Mouse (Mus musculus) adrenal gland, postnatal 4 days (tissue): ENCODE measurements around the gene Krt80. TPM values are rescaled to one million over a fixed set of nuclear protein-coding genes. Genes with fewer than 3 reads are reported as not detected.

Source experiments
- DNase-seq, 2 experiments: peaks; one replicate each; pipeline ENCODE4 v3.0.0; 2021 to 2022; ENCODE audit warnings: low spot score in 2 of 2, mixed read lengths in 2 of 2
- total RNA-seq, 2 experiments: library from RNA; stranded (reverse); gene quantifications; 2 replicates each; pipeline ENCODE4 v1.2.3; 2021

Gene Krt80
- total RNA-seq, 2 experiments from 2014 or later = 0.45 to 1.1 TPM

DNA sequence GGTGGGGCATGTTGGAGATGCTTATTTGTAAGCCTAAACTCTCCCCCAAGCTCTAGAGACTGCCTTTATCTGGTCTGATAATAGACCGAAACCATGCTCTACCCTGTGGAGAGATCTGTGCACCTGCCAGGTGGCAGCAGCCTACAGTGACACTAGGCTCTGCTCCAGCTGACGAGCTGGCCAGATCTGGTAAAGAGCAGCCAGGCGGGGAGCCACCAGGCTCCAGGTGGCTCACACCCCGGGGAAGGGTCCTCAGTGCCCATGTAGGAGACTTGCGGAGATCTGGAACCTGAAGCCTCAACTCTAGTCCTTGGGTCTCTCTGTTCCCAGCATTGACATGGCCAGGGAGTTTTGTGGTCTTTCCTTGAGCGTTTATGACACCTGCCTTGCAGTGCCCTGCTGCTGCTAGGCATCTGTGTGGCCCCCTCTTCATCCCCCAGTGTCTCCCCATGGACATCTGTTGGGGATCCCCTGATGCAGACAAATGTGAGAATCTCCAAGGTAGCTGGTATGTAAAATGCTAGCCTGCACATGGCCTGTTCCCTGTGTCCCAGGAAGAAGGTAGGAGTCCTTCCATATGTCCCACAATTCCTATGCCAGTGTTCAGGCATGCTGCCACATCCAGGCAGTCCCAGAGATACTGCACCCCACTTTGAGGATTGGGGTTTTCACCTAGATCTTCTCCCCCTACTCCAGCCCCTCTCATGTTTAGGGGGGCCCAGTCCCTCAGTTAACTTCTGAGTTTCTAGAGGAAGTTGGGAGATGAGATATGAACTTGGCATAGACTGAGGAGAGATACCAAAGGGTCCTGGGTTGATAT is 6.2 kb upstream of the Krt80 start:
- no peak for DNase-seq

- DNase-seq = peak in 1 of 2 experiments; percentile 21
Observed at GRCm38 (mm10) chr15:101374879-101375278, 4.9 kb upstream of the Krt80 start.

DNA sequence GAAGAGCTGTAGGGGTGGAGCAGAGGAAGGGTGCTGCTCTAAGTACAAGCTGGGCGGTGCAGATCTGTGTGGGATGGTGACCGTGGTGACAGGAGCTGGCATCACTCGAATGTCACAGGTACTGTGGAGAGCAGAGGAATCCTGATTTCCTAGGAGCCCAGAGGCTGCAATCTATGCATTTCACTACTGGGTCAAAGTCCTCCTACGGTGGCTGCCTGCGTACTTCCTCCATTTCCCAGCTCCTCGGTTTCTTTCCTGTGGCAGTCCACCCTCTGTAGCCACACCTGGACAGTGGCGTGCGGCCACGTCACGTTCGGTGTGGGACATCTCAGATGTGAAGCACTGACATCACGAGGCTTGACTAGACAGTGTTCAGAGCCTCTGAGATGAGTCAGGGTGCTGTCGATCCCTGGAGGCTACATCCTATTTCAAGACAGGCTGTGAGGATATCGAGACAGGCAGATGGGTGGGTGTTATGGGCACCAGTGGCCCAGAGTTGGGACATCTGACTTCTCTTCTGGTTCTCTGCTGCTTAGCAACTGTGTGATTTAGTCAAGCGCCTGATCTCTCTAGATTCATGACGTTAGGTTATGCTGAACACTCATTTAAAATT is 3.4 kb upstream of the Krt80 start:
- DNase-seq = no peak

DNA sequence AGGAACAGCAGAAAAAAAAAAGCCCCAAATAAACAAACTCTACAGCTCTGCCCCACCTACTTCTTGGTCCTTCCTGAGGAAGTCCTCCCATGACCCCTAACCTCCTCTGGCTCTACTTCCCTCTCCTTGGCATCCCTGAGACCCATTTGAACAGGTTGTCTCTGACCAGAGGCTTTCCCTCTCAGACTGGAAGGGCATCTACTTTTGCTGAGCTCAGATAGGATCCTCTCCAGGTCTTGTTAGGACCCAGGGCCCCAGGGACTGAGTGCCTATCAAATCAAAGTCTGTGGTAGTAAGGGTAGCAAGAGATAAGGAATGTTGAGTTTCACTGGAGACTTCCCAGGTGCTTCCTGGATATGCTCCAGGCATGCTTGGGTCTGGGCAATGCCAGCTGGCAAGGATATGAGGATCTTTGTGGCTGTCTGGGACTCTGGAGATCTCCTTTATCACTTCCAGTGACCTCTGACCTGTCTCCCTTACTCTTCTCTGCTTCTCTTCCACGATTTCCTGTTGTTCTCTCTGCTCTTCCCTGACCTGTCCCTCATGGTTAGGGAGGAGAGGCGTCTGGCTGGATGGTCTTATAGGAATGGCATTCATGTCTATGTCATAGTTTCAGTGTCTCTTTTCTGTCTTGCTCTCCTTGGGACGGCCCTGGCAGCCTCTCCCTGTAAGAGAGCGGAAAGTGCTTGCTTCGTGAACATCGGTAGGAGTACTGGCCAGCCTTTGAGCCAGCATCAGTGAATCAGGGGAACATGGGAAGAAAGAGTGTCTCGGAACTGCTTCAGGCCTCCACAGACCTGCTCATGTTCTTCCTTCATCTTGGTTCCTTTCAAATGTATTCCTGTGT is 2.4 kb upstream of the Krt80 start:
- no peak for DNase-seq

GRCm38 (mm10) chr15:101371141-101371985 is 1.4 kb upstream of the Krt80 start:
- DNase-seq = no peak

GRCm38 (mm10) chr15:101369382-101370100 is 421 bp downstream of the Krt80 start:
- peak in 1 of 2 experiments; percentile 26 for DNase-seq

DNA sequence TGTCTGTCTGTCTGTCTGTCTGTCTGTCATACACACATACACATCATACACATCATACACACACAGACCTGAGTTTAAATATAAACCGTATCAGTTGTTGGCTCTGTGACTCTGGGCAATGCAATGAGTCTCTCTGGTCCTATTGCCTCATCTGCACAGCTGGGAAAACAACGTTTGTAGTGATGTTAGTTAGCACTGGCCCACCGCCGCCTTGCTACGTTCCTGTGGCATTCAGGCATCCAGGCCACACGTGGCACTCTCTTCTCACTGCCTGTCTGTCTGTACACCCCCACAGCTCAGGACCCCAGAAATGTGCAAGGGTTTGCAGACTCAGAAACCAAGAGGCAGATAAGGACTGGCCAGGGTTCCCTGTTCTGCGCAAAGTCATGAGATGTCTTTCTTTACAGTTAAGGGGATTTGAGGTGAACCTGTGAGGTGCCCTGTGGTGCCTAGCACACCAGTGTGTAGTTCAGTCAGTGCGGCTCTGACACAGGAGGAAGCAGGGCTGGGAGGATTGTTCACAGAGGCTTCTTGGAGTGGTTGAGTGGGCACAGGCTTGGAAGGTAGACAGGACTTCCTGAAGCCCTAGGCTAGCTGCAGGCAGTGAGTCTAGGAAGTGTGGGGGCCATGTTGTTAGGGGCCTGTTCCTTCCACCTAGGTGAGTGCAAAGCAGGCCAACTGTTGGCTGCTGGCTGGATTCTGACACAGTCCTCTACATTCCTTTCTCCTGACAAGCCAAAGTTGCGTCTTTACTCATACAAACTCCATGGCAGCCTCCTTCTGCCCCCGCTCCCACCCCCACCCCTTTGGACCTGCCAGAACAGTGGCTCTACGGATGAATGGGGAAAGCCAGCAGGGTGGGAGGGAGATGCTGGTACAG is 1.2 kb downstream of the Krt80 start:
- no peak for DNase-seq

DNA sequence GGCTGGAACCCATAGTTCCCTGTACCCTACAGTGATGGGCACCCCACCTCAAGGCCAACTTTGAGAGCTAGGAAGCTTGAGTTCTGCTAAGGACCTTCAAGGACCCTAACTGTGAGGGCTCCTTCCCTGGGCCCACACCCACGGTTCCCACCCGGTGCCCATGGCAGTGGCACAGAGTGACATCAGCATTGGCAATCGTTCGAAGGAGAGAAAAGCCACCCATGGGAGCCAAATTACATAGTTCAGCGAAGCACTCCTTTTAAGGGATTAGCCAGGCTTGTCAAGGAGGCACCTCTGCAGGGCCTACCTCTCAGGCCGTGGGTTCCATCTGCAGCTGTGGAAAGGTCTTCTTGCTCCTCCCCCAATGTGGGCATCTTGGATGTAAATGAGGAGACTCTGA is 1.9 kb downstream of the Krt80 start:
- no peak for DNase-seq

GRCm38 (mm10) chr15:101367497-101367896 is 2.5 kb downstream of the Krt80 start:
- DNase-seq = no peak

DNA sequence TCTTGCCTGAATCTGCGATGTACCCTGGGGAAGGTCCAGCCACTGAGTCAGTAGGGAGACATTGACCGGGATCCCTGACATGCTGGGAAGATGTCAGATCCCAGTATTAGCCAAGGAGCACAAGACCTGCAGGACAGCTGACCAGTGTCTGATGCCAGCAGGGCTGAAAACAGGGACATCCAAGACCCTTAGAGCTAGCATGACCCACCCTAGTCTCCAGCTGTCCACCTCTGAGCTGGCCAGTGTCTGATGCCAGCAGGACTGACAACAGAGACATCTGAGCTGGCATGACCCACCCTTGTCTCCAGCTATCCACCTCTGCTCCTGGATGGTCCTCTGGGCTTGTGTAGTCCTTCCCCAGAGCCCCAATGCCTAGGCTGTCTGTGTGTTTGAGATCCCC is 3.0 kb downstream of the Krt80 start:
- DNase-seq = no peak

DNA sequence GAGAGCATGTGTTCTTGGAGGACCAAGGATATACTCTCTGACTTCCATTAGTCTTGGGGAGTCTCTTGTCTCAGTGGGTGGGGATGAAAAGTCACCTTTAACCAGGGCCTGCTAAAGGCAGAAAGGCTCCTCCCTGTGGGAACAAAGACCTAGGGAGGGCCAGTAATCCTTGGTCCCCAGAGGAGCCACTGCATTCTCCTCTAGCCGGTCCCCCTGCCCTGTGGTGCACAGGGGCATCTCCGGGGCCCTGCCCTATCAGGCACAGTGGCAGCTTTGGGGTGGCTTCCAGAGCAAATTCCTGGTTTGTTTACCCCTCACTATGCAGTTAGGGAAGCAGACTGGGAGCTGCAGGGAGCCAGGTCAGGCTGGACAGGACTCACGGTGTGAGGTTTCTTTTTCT is 3.5 kb downstream of the Krt80 start:
- no peak for DNase-seq

GRCm38 (mm10) chr15:101365721-101366120 is 4.2 kb downstream of the Krt80 start:
- no peak for DNase-seq

GRCm38 (mm10) chr15:101364891-101365671 is 4.9 kb downstream of the Krt80 start:
- no peak for DNase-seq

- no peak for DNase-seq
Observed at GRCm38 (mm10) chr15:101364425-101364824, 5.5 kb downstream of the Krt80 start.

DNA sequence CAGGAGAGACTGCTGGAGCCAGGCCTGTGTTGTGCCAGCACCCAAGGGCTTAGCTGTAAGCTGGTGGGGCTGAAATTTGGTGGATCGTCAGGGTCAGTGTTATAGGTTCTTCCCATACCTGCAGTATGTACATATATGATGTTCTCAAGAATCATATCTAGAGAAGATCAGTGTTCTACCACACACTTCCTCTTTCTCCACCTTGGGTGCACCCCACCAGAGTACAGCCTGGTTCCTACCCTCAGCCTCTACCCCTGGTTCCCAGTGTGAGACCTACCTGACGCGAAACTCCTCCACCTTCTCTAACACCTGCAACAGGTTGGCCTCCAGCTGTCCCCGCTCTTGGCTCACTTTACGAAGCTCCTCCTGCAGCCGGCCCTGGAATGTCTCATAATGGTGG is 6.0 kb downstream of the Krt80 start:
- DNase-seq = no peak

DNA sequence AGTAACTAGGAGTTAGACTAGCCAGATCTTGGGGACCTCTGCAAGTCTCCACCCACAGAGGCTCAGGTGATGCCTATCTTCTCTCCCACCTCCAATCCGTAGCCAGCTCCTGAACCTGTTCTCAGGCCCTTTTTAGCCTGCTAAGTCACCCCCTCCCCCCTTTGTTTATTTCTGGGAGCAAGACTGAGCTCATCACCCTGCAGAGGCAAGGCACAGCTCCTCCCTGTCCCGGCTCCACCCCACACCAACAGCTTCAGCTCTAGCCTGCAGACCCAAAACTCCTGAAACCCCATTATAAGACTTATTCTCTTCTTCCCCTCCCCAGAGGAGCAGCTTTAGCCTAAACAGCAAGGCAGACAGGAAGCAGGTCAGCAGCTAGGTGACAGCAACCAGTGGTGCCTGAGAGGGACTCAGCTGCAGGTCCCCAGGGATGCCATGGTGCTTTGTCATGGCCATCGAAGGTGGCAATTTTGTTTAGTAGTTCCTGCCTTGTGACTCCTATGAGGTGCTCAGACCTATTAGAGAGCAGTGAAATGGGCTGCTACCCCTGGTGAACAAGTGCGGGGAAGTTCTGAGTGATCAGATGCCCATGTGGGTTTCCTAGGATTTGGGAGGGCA is 7.5 kb downstream of the Krt80 start:
- no peak for DNase-seq

DNA sequence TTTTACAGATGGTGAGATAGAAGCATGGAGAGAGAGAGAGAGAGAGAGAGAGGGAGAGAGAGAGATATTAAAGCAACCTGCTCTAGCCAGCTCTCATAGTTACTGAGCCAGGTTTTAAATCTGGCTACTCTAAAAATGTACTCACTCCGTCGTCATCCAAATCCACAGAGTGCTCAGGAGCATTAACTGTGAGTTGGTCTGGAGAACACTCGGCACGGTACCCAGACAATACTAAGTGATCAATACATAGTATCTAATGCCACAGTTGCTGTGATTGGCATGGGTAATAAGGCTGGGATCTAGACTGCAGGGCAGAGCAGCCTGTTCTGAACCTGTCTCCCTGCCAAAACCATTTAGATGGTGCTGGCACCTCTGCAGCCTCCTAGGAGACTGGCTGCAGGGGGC is 14.6 kb downstream of the Krt80 start:
- DNase-seq = no peak
